Mouse (Mus musculus) cerebellum, adult 2 months (tissue): ENCODE results near the gene Flnb. TPM values are rescaled to one million over a fixed set of nuclear protein-coding genes. Genes with fewer than 3 reads are reported as not detected.

Source experiments
- DNase-seq, 2 experiments: peaks; one replicate each; pipeline ENCODE4 v3.0.0; 2021
- H3K27ac ChIP-seq: fragments of 200-500 bp; 2 replicates; pipeline ENCODE4 v1.5.1; 2012; ENCODE audit warnings: low read length, control low read depth, inconsistent platforms; ENCODE audit not compliant: insufficient read depth
- H3K27me3 ChIP-seq: fragments of 200-500 bp; 2 replicates; pipeline ENCODE4 v1.6.1; 2012; ENCODE audit warnings: inconsistent platforms, mild to moderate bottlenecking, low read length, moderate library complexity; ENCODE audit not compliant: control insufficient read depth, insufficient read depth
- H3K4me1 ChIP-seq: fragments of 200-500 bp; 2 replicates; pipeline ENCODE4 v1.6.1; 2011; ENCODE audit warnings: low read length; ENCODE audit not compliant: control insufficient read depth, insufficient read depth
- H3K4me3 ChIP-seq: fragments of 200-500 bp; replicated peaks from 2 replicates; pipeline ENCODE3; 2011; ENCODE audit warnings: mild to moderate bottlenecking, low read depth, low read length, control low read depth; ENCODE audit not compliant: insufficient read depth
- CTCF ChIP-seq: fragments of 200-500 bp; IDR thresholded peaks from 2 replicates; pipeline ENCODE4 v1.5.1; 2011; ENCODE audit warnings: low read depth, mild to moderate bottlenecking, control low read depth, low read length, moderate library complexity, borderline replicate concordance; ENCODE audit not compliant: insufficient read depth
- POLR2A ChIP-seq: fragments of 200-500 bp; IDR thresholded peaks from 2 replicates; pipeline ENCODE4 v1.6.1; 2011; ENCODE audit warnings: low read length, control low read depth, borderline replicate concordance; ENCODE audit not compliant: insufficient read depth
- whole genome bisulfite sequencing: fragments of 180-500 bp; shearing (Covaris S2); methylation state at CpG from one replicate; pipeline ENCODE4 v1.1.7; 2018; 5-methylcytosine and 5-hydroxymethylcytosine counted together
- polyA plus RNA-seq: library from polyadenylated mRNA; depleted of rRNA; stranded (reverse); fragments of >200 nt; gene quantifications from 2 replicates; pipeline ENCODE4 v1.2.3, GENCODE M21; 2012

The Flnb gene
- polyA plus RNA-seq, 1 experiment, result 33.0 TPM

- DNase-seq, result no peak
These were observed 96.1 kb downstream of the Flnb start for GRCm38 (mm10) chr14:7913842-7914241.

GRCm38 (mm10) chr14:7914461-7914860, 96.7 kb downstream of the Flnb start:
- TF ChIP-seq CTCF (no peak), POLR2A (no peak)
- no peaks in the 10 kb centered on the region for H3K27me3 ChIP-seq
- DNase-seq, result no peak
- H3K4me3 ChIP-seq, result no peak overlapping the region
- WGBS, result 91% methylated on average over 4 of the region's 4 CpGs
- H3K27ac ChIP-seq, result no peak overlapping the region
- no peaks in the 10 kb centered on the region for H3K4me1 ChIP-seq

More at GRCm38 (mm10) chr14:7913842-7914241, 96.1 kb downstream of the Flnb start:
- 83% methylated on average over 7 of the region's 7 CpGs for WGBS
- no peak overlapping the region for H3K4me3 ChIP-seq
- H3K4me1 ChIP-seq, result no peaks in the 10 kb centered on the region
- H3K27me3 ChIP-seq, result no peaks in the 10 kb centered on the region
- H3K27ac ChIP-seq, result no peak overlapping the region
- TF ChIP-seq CTCF (no peak), POLR2A (no peak)

- 58% methylated on average over 6 of the region's 6 CpGs for WGBS
- no peaks in the 10 kb centered on the region for H3K4me1 ChIP-seq
- no peaks in the 10 kb centered on the region for H3K27me3 ChIP-seq
- H3K4me3 ChIP-seq, result no peak overlapping the region
- TF ChIP-seq CTCF, result no peak
- TF ChIP-seq POLR2A, result no peak
- no peak for DNase-seq
- no peak overlapping the region for H3K27ac ChIP-seq
These were observed 100.6 kb downstream of the Flnb start for GRCm38 (mm10) chr14:7918150-7918991.

GRCm38 (mm10) chr14:7919309-7919708, 101.6 kb downstream of the Flnb start:
- no peaks in the 10 kb centered on the region for H3K27me3 ChIP-seq
- TF ChIP-seq CTCF (no peak), POLR2A (no peak)
- no peaks in the 10 kb centered on the region for H3K4me1 ChIP-seq
- no peak overlapping the region for H3K27ac ChIP-seq
- DNase-seq, result no peak
- WGBS, result 87% methylated on average over 5 of the region's 5 CpGs
- no peak overlapping the region for H3K4me3 ChIP-seq

GRCm38 (mm10) chr14:7919921-7920320, 102.2 kb downstream of the Flnb start:
- Histone ChIP-seq H3K4me3 (no peak overlapping the region), H3K4me1 (no peaks in the 10 kb centered on the region), H3K27me3 (no peaks in the 10 kb centered on the region), H3K27ac (no peak overlapping the region)
- DNase-seq, result no peak
- WGBS, result 70% methylated on average over 4 of the region's 4 CpGs
- TF ChIP-seq POLR2A, result no peak
- no peak for TF ChIP-seq CTCF

GRCm38 (mm10) chr14:7921459-7921858, 103.7 kb downstream of the Flnb start:
- no peak for TF ChIP-seq POLR2A
- no peak for TF ChIP-seq CTCF
- Histone ChIP-seq H3K27ac (no peak overlapping the region), H3K27me3 (no peaks in the 10 kb centered on the region), H3K4me1 (no peaks in the 10 kb centered on the region), H3K4me3 (no peak overlapping the region)
- WGBS, result 90% methylated on average over 5 of the region's 5 CpGs
- DNase-seq, result no peak

- TF ChIP-seq POLR2A (no peak), CTCF (no peak)
- DNase-seq, result no peak
These were observed 105.9 kb downstream of the Flnb start for GRCm38 (mm10) chr14:7923635-7924034.

GRCm38 (mm10) chr14:7928362-7928761, 110.6 kb downstream of the Flnb start:
- Histone ChIP-seq H3K4me1 (no peaks in the 10 kb centered on the region), H3K27me3 (no peaks in the 10 kb centered on the region), H3K27ac (no peak overlapping the region), H3K4me3 (no peak overlapping the region)
- WGBS, result 60% methylated on average over 1 of the region's 1 CpGs
- no peak for TF ChIP-seq CTCF
- no peak for TF ChIP-seq POLR2A
- no peak for DNase-seq

More at GRCm38 (mm10) chr14:7923635-7924034, 105.9 kb downstream of the Flnb start:
- no peak overlapping the region for H3K4me3 ChIP-seq
- no peaks in the 10 kb centered on the region for H3K4me1 ChIP-seq
- H3K27ac ChIP-seq, result no peak overlapping the region
- H3K27me3 ChIP-seq, result no peaks in the 10 kb centered on the region
